Mouse (Mus musculus) midbrain, embryonic 14.5 days (tissue): ENCODE results near the gene Dhx8. TPM values are rescaled to one million over a fixed set of nuclear protein-coding genes. Genes with fewer than 3 reads are reported as not detected.

Source experiments
- ATAC-seq: fragments of 200-750 bp; cut with Nextera tagmentation; 2 replicates; pipeline ENCODE4 v1.8.0; 2017; ENCODE audit warnings: moderate number of reproducible peaks, moderate library complexity; ENCODE audit not compliant: low FRiP score, low TSS enrichment
- DNase-seq: peaks from one replicate; pipeline ENCODE4 v3.0.0-alpha.2; 2015
- H3K27ac ChIP-seq: fragments of 300-500 bp; sonication (generic); replicated peaks from 2 replicates; pipeline ENCODE4 v1.5.1; 2014; ENCODE audit warnings: mild to moderate bottlenecking, low read depth, low read length, moderate library complexity
- H3K27me3 ChIP-seq: fragments of 300-500 bp; sonication (generic); 2 replicates; pipeline ENCODE4 v1.6.1; 2014; ENCODE audit warnings: low read length, control low read depth, mixed read lengths; ENCODE audit not compliant: control insufficient read depth, insufficient read depth
- H3K36me3 ChIP-seq: fragments of 300-500 bp; sonication (generic); 2 replicates; pipeline ENCODE4 v1.6.1; 2014; ENCODE audit warnings: low read length, control low read depth; ENCODE audit not compliant: control insufficient read depth, insufficient read depth
- H3K4me1 ChIP-seq: fragments of 300-500 bp; sonication (generic); 2 replicates; pipeline ENCODE4 v1.6.1; 2014; ENCODE audit warnings: mild to moderate bottlenecking, antibody characterized with exemption, low read length, control low read depth; ENCODE audit not compliant: control insufficient read depth, insufficient read depth
- H3K4me2 ChIP-seq: fragments of 300-500 bp; sonication (generic); 2 replicates; pipeline ENCODE4 v1.6.1; 2014; ENCODE audit warnings: mild to moderate bottlenecking, low read length, moderate library complexity
- H3K4me3 ChIP-seq: fragments of 300-500 bp; sonication (generic); replicated peaks from 2 replicates; pipeline ENCODE4 v1.5.1; 2014; ENCODE audit warnings: low read depth, low read length
- H3K9ac ChIP-seq: fragments of 300-500 bp; sonication (generic); replicated peaks from 2 replicates; pipeline ENCODE4 v1.6.1; 2014; ENCODE audit warnings: mild to moderate bottlenecking, low read length, moderate library complexity
- H3K9me3 ChIP-seq: fragments of 300-500 bp; sonication (generic); 2 replicates; pipeline ENCODE4 v1.6.1; 2016; ENCODE audit warnings: low read length, control low read depth, mixed read lengths; ENCODE audit not compliant: control insufficient read depth
- WGBS: fragments of 180-500 bp; shearing (Covaris S2); extraction: QIAGEN DNeasy Blood & Tissue Kit; methylation state at CpG from one replicate; pipeline ENCODE4 v1.1.7; 2014; 5-methylcytosine and 5-hydroxymethylcytosine counted together
- polyA plus RNA-seq: library from polyadenylated mRNA; unstranded; fragments of >200 nt; fragmentation: Nextera tagmentation; extraction: Ambion mirVana; gene quantifications from 2 replicates; pipeline ENCODE4 v1.2.1, GENCODE M21; 2014

The Dhx8 gene
- polyA plus RNA-seq = 29.2 and 35.4 TPM in 2 replicates

DNA sequence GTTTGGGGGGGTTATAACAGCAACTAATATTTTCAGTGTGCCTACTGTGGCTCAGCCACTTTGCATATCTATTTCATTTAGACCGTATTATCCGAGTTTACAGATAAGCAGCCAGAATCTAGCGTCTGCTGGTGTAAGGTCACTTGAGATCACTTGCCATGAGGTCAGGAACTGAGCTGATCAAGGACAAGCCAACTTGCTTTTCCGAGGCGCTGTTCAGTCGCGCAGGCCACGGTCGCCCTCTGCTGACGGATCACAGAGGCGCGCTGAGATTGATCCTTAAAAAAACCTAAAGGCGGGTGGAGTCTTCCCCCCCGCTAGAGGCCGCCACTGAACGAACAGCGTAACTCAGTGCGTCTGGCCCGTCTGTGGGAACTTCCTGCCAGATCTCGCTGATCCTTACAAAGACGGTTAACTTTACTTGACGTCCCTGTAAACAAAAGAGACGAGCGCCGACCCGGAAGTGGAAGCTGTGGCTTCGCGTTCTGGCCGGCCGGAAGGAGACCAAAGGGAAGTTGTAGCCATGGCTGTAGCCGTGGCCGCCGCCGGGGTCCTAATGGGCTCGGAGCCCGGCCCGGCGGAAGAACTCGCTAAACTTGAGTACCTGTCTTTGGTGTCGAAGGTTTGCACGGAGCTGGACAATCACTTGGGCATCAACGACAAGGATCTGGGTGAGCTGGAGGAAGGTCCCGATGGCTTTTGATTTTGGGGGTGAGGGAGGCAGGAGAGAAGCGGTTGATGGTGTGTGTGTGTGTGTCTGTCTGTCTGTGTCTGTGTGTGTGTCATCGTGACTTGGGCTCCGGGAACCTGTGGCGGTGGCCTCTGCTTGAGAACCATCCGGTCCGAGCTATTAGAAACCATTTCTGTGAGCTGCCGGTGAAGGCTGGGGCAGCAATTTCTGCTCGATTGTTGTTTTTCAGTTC lies at the start of gene Dhx8:
Gene Dhx8 (plus strand): TSS at position 402 of the 923 bp plus-strand sequence.
- H3K4me1 ChIP-seq = peaks cover 7% of the 10 kb centered on the region
- peak within 1 kb of the TSS; percentile 66 for H3K9ac ChIP-seq
- H3K4me3 ChIP-seq = peak within 1 kb of the TSS; percentile 74
- ATAC-seq (peak; percentile 92), DNase-seq (peak; percentile 99)
- H3K27me3 ChIP-seq = no peaks in the 10 kb centered on the region
- peak within 1 kb of the TSS; percentile 58 for H3K27ac ChIP-seq
- peak within 1 kb of the TSS; percentile 87 for H3K4me2 ChIP-seq
- H3K9me3 ChIP-seq = no peaks in the 10 kb centered on the region
- under 1% methylated on average over 51 of the region's 51 CpGs for WGBS
- peaks cover 34% of the 10 kb centered on the region for H3K36me3 ChIP-seq

DNA sequence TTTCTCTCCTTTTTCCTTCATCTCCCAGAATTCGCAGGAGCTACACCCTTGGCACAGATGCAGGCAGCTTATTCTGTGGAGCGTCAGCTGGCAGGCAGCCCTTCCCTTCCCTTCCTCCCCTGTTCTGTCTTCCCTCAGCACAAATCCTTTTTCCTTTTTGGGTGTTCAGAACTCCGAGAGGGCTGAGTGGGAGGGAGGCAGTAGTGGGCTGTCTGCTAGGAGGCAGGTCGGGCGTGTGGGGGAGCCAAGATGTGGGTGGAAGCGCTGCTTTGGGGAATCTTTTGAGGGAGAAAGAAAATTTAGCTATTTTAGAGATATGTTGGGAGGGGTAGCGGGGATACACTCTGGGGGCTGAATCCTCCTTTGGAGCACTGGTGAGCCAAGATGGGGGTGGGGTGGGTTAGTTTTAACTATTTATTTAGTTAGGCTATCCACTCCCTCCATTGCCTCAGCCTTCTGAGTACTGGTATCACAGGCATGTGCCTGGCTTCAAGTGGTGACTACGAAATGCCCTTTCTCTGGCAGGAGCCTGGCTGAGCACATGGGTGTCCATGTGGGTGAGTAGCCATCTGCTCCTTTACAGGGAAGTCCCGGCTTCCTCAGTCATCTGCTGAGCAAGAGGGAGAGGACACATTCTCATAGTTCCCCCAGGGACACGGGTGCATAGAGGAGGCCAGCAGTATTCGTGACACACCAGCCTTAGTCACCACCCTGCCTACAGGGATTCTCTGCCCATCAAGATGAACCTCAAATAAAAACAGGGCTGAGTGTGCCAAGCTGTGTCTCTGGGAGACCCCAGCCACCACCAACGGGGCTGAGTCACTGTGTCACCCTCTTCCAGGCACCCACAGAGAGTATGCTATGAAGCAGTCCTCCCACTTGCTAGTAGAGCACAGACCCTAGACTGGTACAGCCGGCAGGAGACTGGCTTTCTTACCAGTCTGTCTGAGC lies 45.1 kb upstream of the Dhx8 start:
- no peaks in the 10 kb centered on the region for H3K27me3 ChIP-seq
- WGBS = 59% methylated on average over 13 of the region's 13 CpGs
- no peaks in the 10 kb centered on the region for H3K36me3 ChIP-seq
- peaks cover 7% of the 10 kb centered on the region; the same call in 1 of the 2 replicates for H3K4me1 ChIP-seq
- no peaks in the 10 kb centered on the region for H3K9me3 ChIP-seq
- H3K4me2 ChIP-seq = no peak overlapping the region
- no peak overlapping the region for H3K27ac ChIP-seq
- H3K4me3 ChIP-seq = no peak overlapping the region
- DNase-seq (peak; percentile 41), ATAC-seq (no peak)
- no peak overlapping the region for H3K9ac ChIP-seq

DNA sequence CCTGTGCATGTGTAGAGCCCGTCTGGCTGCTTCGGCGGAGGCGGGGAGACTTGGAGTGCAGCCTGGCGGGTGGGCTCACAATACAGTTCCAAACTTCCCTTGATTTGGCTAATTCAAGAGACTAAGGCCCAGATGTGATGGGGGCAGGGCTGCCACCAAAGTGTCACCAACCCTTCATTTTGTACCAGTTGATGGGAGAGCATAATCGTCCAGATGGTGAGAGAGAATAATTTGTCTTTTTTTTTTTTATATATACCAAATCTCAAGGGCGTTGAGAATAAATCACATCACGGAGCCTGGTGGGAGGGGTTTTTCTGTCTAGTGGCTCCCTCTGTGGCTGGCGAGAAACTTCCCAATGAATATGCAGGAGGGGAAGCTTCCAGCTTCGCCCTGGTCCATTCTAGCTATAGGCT lies 43.0 kb upstream of the Dhx8 start:
- no peak overlapping the region for H3K27ac ChIP-seq
- 41% methylated on average over 10 of the region's 10 CpGs for WGBS
- H3K4me2 ChIP-seq = no peak overlapping the region
- H3K4me3 ChIP-seq = no peak overlapping the region
- ATAC-seq (no peak), DNase-seq (peak; percentile 42)
- no peaks in the 10 kb centered on the region for H3K9me3 ChIP-seq
- no peaks in the 10 kb centered on the region for H3K27me3 ChIP-seq
- no peak overlapping the region for H3K9ac ChIP-seq
- no peaks in the 10 kb centered on the region for H3K36me3 ChIP-seq
- H3K4me1 ChIP-seq = peaks cover 7% of the 10 kb centered on the region; the same call in 1 of the 2 replicates

DNA sequence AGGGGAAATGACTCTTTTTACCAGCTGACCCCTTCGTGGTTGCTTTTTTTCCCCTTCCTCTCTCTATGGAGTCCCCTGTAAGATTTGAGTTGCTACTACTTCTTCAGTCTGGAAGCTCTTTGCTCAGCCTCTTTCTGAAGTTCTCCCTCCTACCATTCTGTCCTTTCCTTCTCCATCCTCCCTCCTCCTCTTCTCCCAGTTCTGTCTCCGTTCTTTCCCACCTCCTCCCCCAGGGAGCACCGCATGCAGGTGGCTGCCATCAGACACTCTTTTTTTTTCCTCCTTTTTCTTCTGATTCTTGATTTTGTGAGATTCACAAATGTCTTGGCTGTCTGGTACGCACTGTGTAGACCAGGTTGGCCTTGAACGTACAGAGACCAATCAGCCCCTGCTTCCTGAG lies 42.4 kb upstream of the Dhx8 start:
- H3K27ac ChIP-seq = no peak overlapping the region
- ATAC-seq = no peak
- H3K9ac ChIP-seq = no peak overlapping the region
- WGBS = 69% methylated on average over 5 of the region's 5 CpGs
- DNase-seq = no peak
- no peaks in the 10 kb centered on the region for H3K27me3 ChIP-seq
- H3K36me3 ChIP-seq = no peaks in the 10 kb centered on the region
- peaks cover 8% of the 10 kb centered on the region; the same call in 1 of the 2 replicates for H3K4me1 ChIP-seq
- H3K4me2 ChIP-seq = no peak overlapping the region
- H3K9me3 ChIP-seq = no peaks in the 10 kb centered on the region
- no peak overlapping the region for H3K4me3 ChIP-seq

DNA sequence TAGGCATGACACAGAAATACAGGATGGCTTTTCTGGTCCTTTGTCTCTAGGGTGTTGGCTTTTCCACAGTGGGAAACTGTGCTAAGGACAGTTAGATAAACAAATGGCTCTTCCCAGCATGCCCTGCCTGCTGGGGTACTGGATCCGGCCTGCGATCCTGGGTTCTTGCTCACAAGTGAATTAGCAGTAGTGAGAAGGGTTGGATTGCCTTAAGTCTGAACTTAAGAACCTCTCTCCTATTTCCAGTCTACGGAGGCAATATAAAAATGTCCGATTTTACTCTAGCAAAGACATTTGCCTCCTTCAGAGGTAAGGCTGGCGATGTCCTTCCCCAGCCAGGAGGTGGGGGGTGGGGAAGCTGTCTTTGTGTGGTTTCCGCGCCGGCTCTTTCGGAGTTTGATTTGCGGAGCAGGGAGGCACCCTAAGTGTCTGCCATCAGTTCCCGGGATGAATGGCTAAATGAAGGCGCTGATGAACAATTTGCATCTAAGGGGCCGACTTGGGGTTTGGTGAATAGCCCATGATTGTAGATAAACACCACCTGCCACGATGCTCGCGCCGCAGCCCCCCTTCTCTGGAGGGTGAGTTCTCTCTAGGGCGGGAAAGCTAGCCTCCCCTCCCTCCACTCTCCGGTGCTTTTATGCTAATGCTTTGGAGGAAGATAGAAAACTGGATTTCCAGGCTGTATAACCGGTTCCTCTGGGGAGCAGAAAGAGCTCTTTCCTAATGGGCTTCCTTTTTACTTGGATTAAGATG lies 36.6 kb upstream of the Dhx8 start:
- Histone ChIP-seq H3K4me2 (peak overlapping the region; percentile 47), H3K36me3 (no peaks in the 10 kb centered on the region), H3K9me3 (no peaks in the 10 kb centered on the region), H3K9ac (peak overlapping the region; percentile 12; the same call in 1 of the 2 replicates), H3K27me3 (no peaks in the 10 kb centered on the region), H3K27ac (peak overlapping the region; percentile 74), H3K4me1 (peaks cover 15% of the 10 kb centered on the region; the same call in 1 of the 2 replicates), H3K4me3 (peak overlapping the region; percentile 3; the same call in 1 of the 2 replicates)
- DNase-seq (peak; percentile 76), ATAC-seq (peak; percentile 53; the same call in 1 of the 2 replicates)
- under 1% methylated on average over 20 of the region's 20 CpGs for WGBS

DNA sequence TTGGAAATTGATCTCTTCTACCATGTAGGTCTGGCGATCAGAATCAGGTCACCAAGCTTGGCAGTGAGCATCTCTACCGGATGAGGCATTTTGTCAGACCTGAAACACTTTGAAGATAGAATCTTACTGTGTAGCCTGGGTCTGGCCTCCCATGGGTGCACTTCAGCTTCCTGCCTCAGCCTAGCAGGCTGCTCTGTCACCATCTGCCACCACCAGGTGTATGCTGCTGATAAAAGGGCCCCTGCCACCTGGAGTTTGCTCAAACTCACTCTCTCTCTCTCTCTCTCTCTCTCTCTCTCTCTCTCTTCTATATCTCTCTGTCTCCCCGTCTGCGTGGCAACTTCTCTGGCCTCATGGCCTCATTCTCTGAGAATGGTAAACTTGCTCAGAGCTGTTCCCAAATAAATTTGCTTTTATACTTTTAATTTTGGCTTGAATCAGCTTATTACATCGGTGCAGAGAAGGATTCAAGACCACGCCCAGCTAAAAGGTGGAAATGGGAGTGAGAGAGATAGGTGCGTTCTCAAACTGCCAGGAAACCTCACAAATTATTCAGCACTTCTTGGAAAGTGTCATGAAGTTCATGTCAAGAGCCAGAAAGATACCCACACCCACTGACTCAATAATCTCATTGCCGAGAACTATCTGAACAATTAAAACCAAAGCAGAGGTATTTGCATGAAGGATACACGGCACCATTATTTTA lies 35.4 kb upstream of the Dhx8 start:
- Histone ChIP-seq H3K4me1 (peaks cover 15% of the 10 kb centered on the region; the same call in 1 of the 2 replicates), H3K9ac (no peak overlapping the region), H3K9me3 (no peaks in the 10 kb centered on the region), H3K27me3 (no peaks in the 10 kb centered on the region), H3K4me3 (no peak overlapping the region), H3K36me3 (no peaks in the 10 kb centered on the region), H3K4me2 (no peak overlapping the region), H3K27ac (peak overlapping the region; percentile 74; the same call in 1 of the 2 replicates)
- DNase-seq (no peak), ATAC-seq (no peak)
- WGBS = 93% methylated on average over 9 of the region's 9 CpGs

DNA sequence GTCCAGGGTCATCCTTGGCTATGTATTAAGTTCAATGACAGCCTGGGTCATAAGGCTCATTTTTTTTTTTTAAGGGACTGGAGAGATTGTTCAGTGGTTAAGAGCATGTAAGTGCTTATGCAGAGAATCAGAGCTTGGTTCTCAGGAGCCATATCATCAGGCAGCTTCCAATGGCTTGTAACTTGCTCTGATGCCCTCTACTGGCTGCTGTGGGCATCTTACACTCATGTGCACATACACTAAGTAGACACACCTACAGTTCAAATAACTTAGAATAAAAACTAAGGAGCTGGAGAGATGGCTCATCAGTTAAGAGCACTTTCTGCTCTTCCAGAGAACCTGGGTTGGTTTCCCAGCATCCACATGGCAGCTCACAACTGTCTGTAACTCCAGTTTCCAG lies 34.6 kb upstream of the Dhx8 start:
- Histone ChIP-seq H3K4me1 (peaks cover 15% of the 10 kb centered on the region; the same call in 1 of the 2 replicates), H3K27me3 (no peaks in the 10 kb centered on the region), H3K9me3 (no peaks in the 10 kb centered on the region), H3K9ac (no peak overlapping the region), H3K36me3 (no peaks in the 10 kb centered on the region), H3K27ac (no peak overlapping the region), H3K4me3 (no peak overlapping the region), H3K4me2 (no peak overlapping the region)
- no peak for DNase-seq
- no peak for ATAC-seq
